Mouse (Mus musculus) forebrain, embryonic 11.5 days (tissue): ENCODE results near the gene Bcas3. TPM values are rescaled to one million over a fixed set of nuclear protein-coding genes. Genes with fewer than 3 reads are reported as not detected.
A peak's percentile ranks its signal among the peaks of the same experiment; 100 is the strongest.

ENCODE experiments used
- ATAC-seq: fragments of 200-750 bp; cut with Nextera tagmentation; replicated peaks from 2 replicates; pipeline ENCODE4 v1.8.0; 2017; ENCODE audit warnings: moderate TSS enrichment; ENCODE audit not compliant: low FRiP score
- DNase-seq: peaks from one replicate; pipeline ENCODE4 v3.0.0-alpha.2; 2017; ENCODE audit warnings: low spot score
- H3K27ac ChIP-seq: fragments of 300-500 bp; sonication (generic); 2 replicates; pipeline ENCODE4 v1.5.1; 2014; ENCODE audit warnings: low read depth, low read length
- H3K27me3 ChIP-seq: fragments of 300-500 bp; sonication (generic); 2 replicates; pipeline ENCODE4 v1.6.1; 2014; ENCODE audit warnings: mild to moderate bottlenecking, low read length, mixed read lengths; ENCODE audit not compliant: control insufficient read depth, insufficient read depth
- H3K36me3 ChIP-seq: fragments of 300-500 bp; sonication (generic); 2 replicates; pipeline ENCODE4 v1.6.1; 2014; ENCODE audit warnings: mild to moderate bottlenecking, low read length, moderate library complexity, mixed read lengths; ENCODE audit not compliant: control insufficient read depth, insufficient read depth
- H3K4me1 ChIP-seq: fragments of 300-500 bp; sonication (generic); replicated peaks from 2 replicates; pipeline ENCODE4 v1.6.1; 2014; ENCODE audit warnings: low read length, mixed read lengths; ENCODE audit not compliant: control insufficient read depth, insufficient read depth
- H3K4me2 ChIP-seq: fragments of 300-500 bp; sonication (generic); 2 replicates; pipeline ENCODE4 v1.6.1; 2014; ENCODE audit warnings: low read depth, mild to moderate bottlenecking, low read length, moderate library complexity, mixed read lengths; ENCODE audit not compliant: severe bottlenecking
- H3K4me3 ChIP-seq: fragments of 300-500 bp; sonication (generic); 2 replicates; pipeline ENCODE4 v1.5.1; 2014; ENCODE audit warnings: low read depth, low read length
- H3K9ac ChIP-seq: fragments of 300-500 bp; sonication (generic); 2 replicates; pipeline ENCODE4 v1.6.1; 2014; ENCODE audit warnings: low read length
- H3K9me3 ChIP-seq: fragments of 300-500 bp; sonication (generic); 2 replicates; pipeline ENCODE4 v1.6.1; 2016; ENCODE audit warnings: low read length, mixed read lengths; ENCODE audit not compliant: control insufficient read depth
- WGBS: fragments of 180-500 bp; shearing (Covaris S2); extraction: QIAGEN DNeasy Blood & Tissue Kit; methylation state at CpG from one replicate; pipeline ENCODE4 v1.1.7; 2014; 5-methylcytosine and 5-hydroxymethylcytosine counted together
- polyA plus RNA-seq: library from polyadenylated mRNA; unstranded; fragments of >200 nt; fragmentation: Nextera tagmentation; extraction: Ambion mirVana; gene quantifications from 2 replicates; pipeline ENCODE4 v1.2.1, GENCODE M21; 2014

Gene Bcas3
- polyA plus RNA-seq, 1 experiment from 2014 or later = 17.9 TPM

DNA sequence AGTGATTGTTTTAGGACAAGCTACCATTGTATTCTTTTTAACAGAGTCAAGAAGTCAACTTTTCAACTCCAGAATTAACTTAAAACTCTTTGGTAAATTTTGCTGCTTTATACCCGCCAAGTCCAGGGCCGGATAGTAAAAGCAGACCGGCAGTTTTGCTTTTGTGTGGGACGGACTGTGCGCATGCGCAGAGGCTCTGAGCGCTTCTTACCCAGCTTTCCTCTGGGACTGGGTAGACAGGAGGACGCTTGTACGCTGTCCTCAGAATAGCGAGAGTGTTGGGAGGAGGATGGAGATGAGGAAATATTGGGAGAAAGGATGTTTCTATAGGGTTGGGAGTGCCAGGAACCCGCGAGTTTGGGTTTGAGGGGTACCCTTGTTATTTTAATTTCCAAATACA lies 171.2 kb downstream of the Bcas3 start:
- Histone ChIP-seq H3K4me2 (peak overlapping the region; percentile 52), H3K27ac (no peak overlapping the region), H3K27me3 (peaks cover 30% of the 10 kb centered on the region), H3K4me3 (0 out of 2 replicates have a peak overlapping the region, but pooled peaks have one; percentile 14), H3K36me3 (no peaks in the 10 kb centered on the region), H3K4me1 (peaks cover 8% of the 10 kb centered on the region; the same call in 1 of the 2 replicates), H3K9ac (peak overlapping the region; percentile 43), H3K9me3 (no peaks in the 10 kb centered on the region)
- WGBS = 9% methylated on average over 12 of the region's 12 CpGs
- peak; percentile 61; the same call in 1 of the 2 replicates for ATAC-seq
- peak; percentile 87 for DNase-seq

DNA sequence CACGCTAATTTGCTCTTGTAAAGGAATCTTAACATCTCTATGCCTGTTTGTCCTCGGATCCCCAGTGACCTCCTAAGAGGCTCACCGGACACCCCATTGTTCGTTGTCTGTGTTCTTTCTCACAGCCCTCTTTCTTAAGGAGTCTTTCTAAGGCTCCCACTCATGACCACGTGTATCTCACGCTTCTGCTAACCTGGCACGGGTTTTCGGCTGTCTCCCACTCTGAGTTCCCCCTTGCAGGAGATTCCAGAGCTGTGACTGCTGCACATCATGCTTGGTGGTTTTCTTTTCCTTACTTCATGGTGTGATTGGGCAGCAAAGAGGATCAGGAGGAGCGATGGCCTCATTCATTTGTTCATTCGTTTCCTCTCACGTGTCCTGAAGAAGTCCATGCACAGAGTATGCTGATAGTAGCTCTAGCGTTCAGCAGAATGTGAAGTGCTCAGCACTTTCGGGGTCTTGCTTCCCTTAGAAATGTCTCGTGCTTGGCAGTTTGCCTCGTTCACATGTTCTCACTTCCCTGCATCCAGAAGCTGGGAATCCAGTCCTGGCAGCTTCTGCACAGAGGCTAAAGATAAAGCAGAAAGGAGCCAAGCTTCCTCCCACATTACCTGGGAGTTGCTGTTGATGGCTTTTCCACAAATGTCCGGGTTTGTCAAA lies 172.0 kb downstream of the Bcas3 start:
- 9% methylated on average over 16 of the region's 16 CpGs for WGBS
- Histone ChIP-seq H3K9ac (no peak overlapping the region), H3K4me1 (peaks cover 8% of the 10 kb centered on the region; the same call in 1 of the 2 replicates), H3K9me3 (no peaks in the 10 kb centered on the region), H3K27me3 (peaks cover 30% of the 10 kb centered on the region), H3K4me2 (peak overlapping the region; percentile 18), H3K36me3 (no peaks in the 10 kb centered on the region), H3K27ac (no peak overlapping the region), H3K4me3 (no peak overlapping the region)
- DNase-seq (no peak), ATAC-seq (no peak)

DNA sequence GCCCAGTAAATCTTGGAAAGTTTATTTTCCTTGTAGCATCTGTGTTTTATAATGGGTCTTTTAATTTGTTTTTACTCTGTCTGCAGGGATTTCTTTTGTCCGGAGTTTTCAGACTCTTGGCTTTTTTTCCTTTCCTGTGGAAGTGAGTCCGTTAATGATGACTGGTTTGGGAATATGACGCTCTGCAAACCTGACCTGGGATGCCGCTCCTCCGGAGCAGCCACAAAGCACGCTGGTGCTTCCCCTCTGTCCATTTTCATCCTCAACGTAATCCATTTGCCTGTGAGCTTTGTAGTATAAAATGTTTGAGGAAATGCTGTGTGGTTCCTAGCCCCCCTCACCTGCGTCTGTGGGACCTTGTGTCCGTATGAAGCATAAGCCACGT lies 172.5 kb downstream of the Bcas3 start:
- Histone ChIP-seq H3K4me1 (peaks cover 8% of the 10 kb centered on the region; the same call in 1 of the 2 replicates), H3K27ac (no peak overlapping the region), H3K9me3 (no peaks in the 10 kb centered on the region), H3K4me3 (no peak overlapping the region), H3K4me2 (no peak overlapping the region; the same call in 1 of the 2 replicates), H3K9ac (no peak overlapping the region), H3K27me3 (peaks cover 30% of the 10 kb centered on the region), H3K36me3 (no peaks in the 10 kb centered on the region)
- DNase-seq (no peak), ATAC-seq (no peak)
- 23% methylated on average over 10 of the region's 10 CpGs for WGBS

DNA sequence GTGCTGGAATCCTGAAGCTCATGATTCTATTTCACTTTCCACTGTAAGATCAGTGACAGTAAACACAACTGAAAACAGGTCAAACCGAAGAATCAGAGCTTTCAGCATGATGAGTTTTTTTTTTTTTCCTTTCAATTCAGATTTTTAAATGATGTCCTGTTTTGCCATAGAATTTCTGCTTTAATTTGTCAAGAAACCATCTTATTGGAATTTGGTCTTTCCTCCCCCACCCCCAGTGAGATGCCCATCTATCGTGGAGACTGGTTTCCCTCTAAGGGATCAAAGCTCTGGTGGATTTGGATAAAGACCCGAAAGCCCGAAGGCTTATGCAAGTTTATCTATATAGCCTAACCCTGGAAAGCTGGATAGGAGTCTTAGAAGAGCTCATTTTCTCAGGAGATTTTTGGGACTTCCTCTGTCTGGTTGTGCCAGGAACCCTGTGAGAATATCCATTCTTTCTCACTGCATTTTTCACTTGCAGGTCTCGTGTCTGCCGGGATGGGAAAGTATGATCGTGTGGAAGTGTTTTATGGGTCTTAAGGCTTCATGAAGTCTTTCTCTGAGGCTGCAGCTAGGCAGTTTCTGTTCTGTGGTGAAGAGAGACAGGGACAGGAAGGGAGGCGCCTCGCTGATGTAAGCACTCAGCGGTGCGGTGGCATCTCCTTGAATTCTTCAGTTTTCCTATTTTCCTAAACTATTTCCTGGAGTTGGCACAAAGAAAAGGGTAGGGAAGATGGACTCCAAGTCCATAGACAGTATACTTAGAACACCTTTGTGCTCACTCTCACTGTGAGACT lies 173.2 kb downstream of the Bcas3 start:
- H3K4me2 ChIP-seq = no peak overlapping the region
- peaks cover 30% of the 10 kb centered on the region for H3K27me3 ChIP-seq
- ATAC-seq (no peak), DNase-seq (no peak)
- no peak overlapping the region for H3K9ac ChIP-seq
- no peak overlapping the region for H3K4me3 ChIP-seq
- H3K27ac ChIP-seq = no peak overlapping the region
- 34% methylated on average over 11 of the region's 11 CpGs for WGBS
- H3K9me3 ChIP-seq = no peaks in the 10 kb centered on the region
- peaks cover 8% of the 10 kb centered on the region; the same call in 1 of the 2 replicates for H3K4me1 ChIP-seq
- H3K36me3 ChIP-seq = no peaks in the 10 kb centered on the region

DNA sequence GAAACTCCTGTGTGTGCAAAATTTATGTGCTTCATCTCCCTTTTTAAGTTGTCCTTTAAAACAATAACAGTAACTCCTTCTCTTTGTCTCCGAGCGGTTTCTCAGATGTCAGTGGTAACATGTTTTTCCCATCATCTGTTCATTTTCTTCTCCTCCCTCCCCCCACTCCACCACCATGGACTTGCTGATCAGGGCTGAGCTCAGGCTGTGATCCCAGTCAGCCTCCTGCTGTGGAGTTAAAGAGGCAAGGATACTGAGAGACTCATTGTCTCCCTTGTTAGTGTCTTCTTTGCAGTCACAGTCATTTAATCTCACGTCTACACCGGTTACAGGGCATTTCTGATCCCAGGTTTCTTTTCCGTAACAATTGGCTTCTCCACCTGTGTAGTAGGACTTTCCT lies 174.3 kb downstream of the Bcas3 start:
- Histone ChIP-seq H3K4me1 (peaks cover 8% of the 10 kb centered on the region; the same call in 1 of the 2 replicates), H3K27ac (no peak overlapping the region), H3K4me3 (no peak overlapping the region), H3K27me3 (peaks cover 30% of the 10 kb centered on the region), H3K9ac (no peak overlapping the region), H3K36me3 (no peaks in the 10 kb centered on the region), H3K9me3 (no peaks in the 10 kb centered on the region), H3K4me2 (no peak overlapping the region)
- 16% methylated on average over 5 of the region's 5 CpGs for WGBS
- DNase-seq (no peak), ATAC-seq (no peak)

DNA sequence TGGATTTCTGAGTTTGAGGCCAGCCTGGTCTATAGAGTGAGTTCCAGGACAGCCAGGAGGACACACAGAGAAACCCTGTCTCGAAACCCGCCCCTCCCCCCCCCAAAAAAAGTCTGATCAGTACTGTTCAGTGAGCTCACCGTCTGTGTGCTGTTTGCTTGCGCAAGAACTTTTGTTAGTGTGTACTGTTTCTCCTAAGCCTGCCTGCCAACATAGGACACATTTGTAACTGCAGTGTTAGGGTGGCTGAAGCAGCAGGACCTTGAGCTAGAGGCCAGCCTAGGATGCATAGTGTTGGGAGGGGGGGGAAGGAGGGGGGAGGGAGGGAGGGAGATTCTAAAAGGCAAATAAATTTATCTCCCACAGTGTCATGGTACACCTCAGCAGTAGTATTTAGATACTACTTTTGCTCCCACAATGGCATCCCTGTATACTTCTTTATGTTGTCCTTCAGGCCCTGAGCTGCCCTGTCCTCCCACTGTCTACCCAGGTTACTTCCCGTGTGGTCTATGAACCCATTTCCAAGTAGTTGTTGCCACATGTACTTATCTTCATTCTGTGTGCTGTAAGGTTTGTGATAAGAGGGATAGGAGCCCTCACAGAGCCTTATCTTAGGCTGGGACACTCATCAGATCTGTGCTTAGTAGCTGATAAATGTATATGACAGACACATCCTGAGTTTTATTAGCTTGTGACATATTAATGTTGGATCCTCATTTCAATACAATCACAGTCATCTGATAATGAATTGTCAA lies 176.7 kb downstream of the Bcas3 start:
- Histone ChIP-seq H3K27me3 (peaks cover 25% of the 10 kb centered on the region), H3K9me3 (no peaks in the 10 kb centered on the region), H3K4me3 (no peak overlapping the region), H3K27ac (no peak overlapping the region), H3K9ac (no peak overlapping the region), H3K36me3 (no peaks in the 10 kb centered on the region), H3K4me1 (peaks cover 5% of the 10 kb centered on the region; the same call in 1 of the 2 replicates), H3K4me2 (no peak overlapping the region)
- ATAC-seq = no peak
- WGBS = 77% methylated on average over 5 of the region's 5 CpGs
- DNase-seq = no peak

DNA sequence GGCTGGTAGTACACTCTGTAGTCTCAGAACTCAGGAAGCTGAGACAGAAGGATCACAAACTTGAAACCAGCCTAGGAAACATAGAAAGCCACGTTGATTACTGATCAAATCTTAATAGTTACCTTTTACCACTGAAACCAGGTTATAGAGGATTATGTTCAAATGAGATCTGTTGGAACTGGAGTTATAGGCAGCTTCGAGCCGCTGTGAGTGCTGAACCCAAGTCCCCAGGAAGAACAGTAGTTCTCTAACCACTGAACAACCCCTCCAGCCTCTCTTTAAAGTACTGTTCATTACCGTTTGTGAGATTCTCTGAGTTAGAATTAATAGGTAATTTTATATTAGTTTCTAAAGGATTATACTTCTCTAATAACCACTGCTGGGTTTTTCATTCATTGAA lies 188.0 kb downstream of the Bcas3 start:
- ATAC-seq = no peak
- no peak for DNase-seq
- no peaks in the 10 kb centered on the region for H3K27me3 ChIP-seq
- no peak overlapping the region for H3K27ac ChIP-seq
- H3K4me1 ChIP-seq = no peaks in the 10 kb centered on the region
- no peak overlapping the region for H3K4me3 ChIP-seq
- no peaks in the 10 kb centered on the region for H3K36me3 ChIP-seq
- 80% methylated on average over 4 of the region's 4 CpGs for WGBS
- no peak overlapping the region for H3K4me2 ChIP-seq
- no peak overlapping the region for H3K9ac ChIP-seq
- no peaks in the 10 kb centered on the region for H3K9me3 ChIP-seq

DNA sequence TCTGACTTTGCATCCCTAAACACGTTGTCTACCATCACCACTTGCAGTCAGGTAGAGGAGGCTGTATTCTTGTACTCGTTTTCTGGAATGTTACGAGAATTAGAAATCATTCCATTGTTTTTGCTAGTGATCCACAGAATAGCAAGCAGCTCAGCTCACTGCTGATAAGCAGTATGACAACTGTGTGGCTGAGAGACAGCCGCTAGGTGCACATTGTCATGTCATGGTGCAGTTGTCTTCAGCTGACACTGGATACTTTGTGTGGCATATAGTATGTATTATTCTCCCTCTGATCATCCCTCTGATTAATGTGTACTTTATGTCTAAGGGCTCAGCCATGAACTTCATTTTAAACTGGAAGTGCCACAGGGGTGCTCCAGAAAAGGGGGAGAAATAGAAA lies 190.3 kb downstream of the Bcas3 start:
- Histone ChIP-seq H3K9ac (no peak overlapping the region), H3K9me3 (no peaks in the 10 kb centered on the region), H3K27me3 (no peaks in the 10 kb centered on the region), H3K4me1 (0 out of 2 replicates have a peak, but pooled peaks cover 1% of the 10 kb centered on the region), H3K36me3 (no peaks in the 10 kb centered on the region), H3K4me2 (no peak overlapping the region), H3K27ac (no peak overlapping the region), H3K4me3 (no peak overlapping the region)
- ATAC-seq = no peak
- 86% methylated on average over 4 of the region's 4 CpGs for WGBS
- DNase-seq = no peak
